Mouse (Mus musculus) monocyte, adult 59 days (primary cell): ENCODE data around the gene Slc26a9. TPM values are rescaled to one million over a fixed set of nuclear protein-coding genes. Genes with fewer than 3 reads are reported as not detected.

Source experiments
- total RNA-seq, 2 experiments: library from RNA; stranded (reverse); gene quantifications; one replicate each; pipeline ENCODE4 v1.2.4; 2023

Gene Slc26a9
- not detected for total RNA-seq

DNA sequence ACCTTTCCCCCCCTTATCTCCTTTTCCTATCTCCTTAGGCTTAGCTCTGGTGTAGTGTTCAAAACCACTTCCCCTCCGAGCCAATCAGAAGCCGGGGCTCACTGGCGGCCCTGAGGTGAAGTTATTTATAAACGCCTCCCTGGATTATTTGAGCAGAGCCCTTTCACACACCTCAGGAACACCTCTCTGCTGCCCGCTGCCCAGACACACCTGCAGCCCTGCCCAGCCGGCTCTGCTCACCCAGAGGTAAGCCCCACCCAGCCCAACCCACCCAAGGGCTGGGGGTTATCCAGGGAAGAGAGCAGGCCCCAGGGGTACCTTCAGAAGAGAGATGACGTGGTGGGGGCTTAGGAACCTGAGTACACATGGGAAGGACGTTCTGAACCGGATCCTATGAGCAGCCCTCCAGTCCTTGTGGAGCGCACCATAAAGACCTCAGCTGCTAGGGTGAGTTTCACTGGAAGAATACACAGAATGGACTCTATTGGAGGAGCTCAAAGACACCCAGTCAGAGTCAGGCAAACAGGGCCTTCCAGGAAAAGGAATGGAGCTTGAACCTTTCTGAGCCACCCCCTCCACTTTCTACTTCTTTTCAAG is at the start of gene Slc26a9:
Gene Slc26a9 (plus strand): TSS at position 155 of the 597 bp plus-strand sequence.

DNA sequence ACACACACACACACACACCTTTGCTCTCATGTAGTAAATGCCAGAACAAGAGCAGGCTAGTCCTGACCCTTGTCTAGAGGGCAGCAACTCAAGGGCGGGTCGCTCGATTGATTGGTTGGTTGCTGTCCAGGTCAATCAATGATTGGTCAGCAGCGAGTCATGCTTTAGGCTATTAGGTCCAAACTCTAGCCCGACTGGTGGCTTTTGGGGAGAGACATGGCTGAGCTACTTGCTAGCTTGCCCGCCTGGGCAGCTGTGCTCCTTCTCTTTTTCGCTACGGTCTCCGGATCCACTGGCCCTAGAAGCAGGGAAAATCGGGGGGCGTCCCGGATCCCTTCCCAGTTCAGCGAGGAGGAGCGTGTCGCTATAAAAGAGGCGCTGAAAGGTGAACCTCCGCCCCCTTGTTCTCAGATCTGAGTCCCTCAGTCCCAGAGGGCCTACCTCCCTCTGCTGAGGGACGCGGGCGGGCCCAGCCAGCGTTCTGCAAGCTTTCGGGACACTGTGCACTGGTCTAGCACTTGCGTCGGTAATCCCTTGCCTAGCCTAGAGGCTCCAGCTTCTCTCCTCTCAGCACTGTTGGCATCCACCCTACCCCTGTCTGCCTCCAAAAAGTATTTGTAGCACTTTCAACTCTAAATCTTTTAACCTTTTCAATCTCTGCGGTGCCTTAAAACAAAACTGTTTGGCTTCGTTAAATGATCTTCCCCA is 53.5 kb downstream of the Slc26a9 start, which contains the start of gene Pm20d1:
Gene Pm20d1 (plus strand): TSS at position 180 of the 708 bp plus-strand sequence.

Other genes with a start within 250 kb of the Slc26a9 start
- gene Srgap2, start 216.7 kb upstream of the Slc26a9 start, total RNA-seq = 100 to 1,000 TPM; 129 to 132 TPM
- gene Fam72a, start 216.1 kb upstream of the Slc26a9 start, total RNA-seq = under 1 TPM; 0.24 to 0.50 TPM
- gene Avpr1b, start 144.8 kb upstream of the Slc26a9 start, total RNA-seq = not detected
- gene Ctse, start 105.7 kb upstream of the Slc26a9 start, total RNA-seq = 10 to 100 TPM; 39.7 to 48.1 TPM
- gene Rab7b, start 55.3 kb upstream of the Slc26a9 start, total RNA-seq = 10 to 100 TPM; 20.0 to 21.9 TPM
- under 1 TPM in 1 of 2 experiments, not detected in 1; 0.30 TPM for gene Pm20d1, start 53.4 kb downstream of the Slc26a9 start, total RNA-seq
- 10 to 100 TPM; 22.8 to 23.7 TPM for gene Slc41a1, start 83.5 kb downstream of the Slc26a9 start, total RNA-seq
- 10 to 100 TPM; 49.4 to 49.7 TPM for gene Rab29, start 123.2 kb downstream of the Slc26a9 start, total RNA-seq
- 10 to 100 TPM; 37.7 to 38.3 TPM for gene Nucks1, start 166.5 kb downstream of the Slc26a9 start, total RNA-seq
- gene Slc45a3, start 218.9 kb downstream of the Slc26a9 start, total RNA-seq = 10 to 100 TPM; 50.0 to 65.3 TPM